Mouse (Mus musculus) embryonic fibroblast, embryonic 13.5 days (primary cell): Measurements from ENCODE around the gene Nkiras1.

Experiments used
- CTCF ChIP-seq: IDR thresholded peaks from 2 replicates; pipeline ENCODE4 v1.5.1; 2011; ENCODE audit warnings: mild to moderate bottlenecking, control low read depth, low read length, moderate library complexity, borderline replicate concordance; ENCODE audit not compliant: insufficient read depth
- POLR2A ChIP-seq: IDR thresholded peaks from 2 replicates; pipeline ENCODE4 v1.6.1; 2011; ENCODE audit warnings: low read depth, mild to moderate bottlenecking, control low read depth, low read length, moderate library complexity

- no peak for TF ChIP-seq CTCF
- TF ChIP-seq POLR2A: no peak
Measured at GRCm38 (mm10) chr14:18326968-18327672, 56.2 kb downstream of the Nkiras1 start.
